Mouse (Mus musculus): ENCODE data around the gene Oasl1.
"Not testable (repeated sequence)": the region's sequence is repeated elsewhere in the genome, so short reads cannot be mapped to it uniquely, and the experiment has no call there.

Oasl1 gene

DNA sequence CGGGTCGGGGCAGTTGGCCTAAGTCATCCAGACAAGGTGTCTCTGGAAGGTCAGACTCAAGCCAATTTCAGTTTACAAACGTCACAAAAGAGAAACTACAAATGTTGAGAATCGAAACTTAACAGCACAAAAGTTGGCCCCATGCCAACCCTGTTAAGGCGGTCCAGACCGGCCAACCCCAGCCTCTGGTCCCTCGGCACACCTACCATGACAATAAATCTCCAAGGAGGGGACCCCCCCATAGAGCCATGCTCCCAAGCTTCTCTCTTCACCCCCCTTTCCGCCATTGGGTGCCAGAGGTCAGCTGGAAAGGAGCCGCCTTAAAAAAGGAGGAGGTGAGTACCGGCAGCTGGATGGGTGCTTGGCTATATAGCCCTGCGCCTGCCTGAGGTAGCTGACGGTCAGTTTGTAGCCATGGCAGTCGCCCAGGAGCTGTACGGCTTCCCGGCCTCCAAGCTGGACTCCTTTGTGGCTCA, at the start of gene Oasl1:
Gene Oasl1, plus strand, starts transcription at position 243 of the 476 bp plus-strand sequence.
- peak; percentile 61 for DNase-seq

- peak; percentile 41 for DNase-seq
Observed at GRCm38 (mm10) chr5:114875858-114876257, 47.2 kb upstream of the Oasl1 start.

DNA sequence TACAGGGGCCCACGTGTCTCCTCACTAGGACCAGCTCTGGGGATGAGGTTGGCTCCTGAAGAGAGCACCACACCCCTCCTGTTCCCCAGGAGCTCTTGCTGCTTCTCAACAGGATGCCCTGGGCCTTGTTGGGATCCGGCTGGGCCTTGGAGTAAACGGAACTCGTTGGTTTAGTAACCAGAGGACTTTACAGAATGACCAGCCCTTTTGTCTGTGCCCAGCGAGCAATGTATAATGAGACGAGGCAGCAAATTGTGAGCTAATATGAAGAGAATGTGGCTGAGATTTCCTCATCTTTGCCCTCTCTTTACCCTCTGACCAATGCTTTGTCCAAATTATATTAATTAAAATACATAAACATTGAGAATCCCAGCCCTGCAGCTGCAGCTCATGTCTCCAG, 46.7 kb upstream of the Oasl1 start:
- no peak for DNase-seq

GRCm38 (mm10) chr5:114877487-114877886, 45.6 kb upstream of the Oasl1 start:
- no peak for DNase-seq

DNA sequence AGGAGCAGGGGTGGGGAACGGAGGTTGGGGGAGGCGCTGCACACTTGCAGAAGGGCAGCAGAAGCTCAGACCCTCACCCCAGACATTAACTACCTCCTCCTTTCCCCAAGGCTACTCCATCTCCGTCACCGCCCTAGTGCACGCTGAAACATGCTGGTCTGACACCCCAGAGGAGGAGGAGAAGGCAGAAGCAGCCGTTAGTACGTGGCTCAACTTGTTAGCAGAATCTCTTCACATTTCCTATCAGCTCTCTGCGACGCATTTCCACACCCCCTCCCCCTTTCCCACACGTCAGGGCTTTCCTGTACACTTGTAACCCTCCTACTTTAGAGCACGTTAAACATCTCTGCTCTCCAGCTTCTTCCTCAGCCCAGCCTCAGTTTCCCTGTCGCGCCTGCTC, 43.6 kb upstream of the Oasl1 start:
- no peak for DNase-seq

- DNase-seq: not testable (repeated sequence)
Observed at GRCm38 (mm10) chr5:114882319-114882718, 40.7 kb upstream of the Oasl1 start.

GRCm38 (mm10) chr5:114883022-114883421, 40.0 kb upstream of the Oasl1 start:
- DNase-seq: no peak

DNA sequence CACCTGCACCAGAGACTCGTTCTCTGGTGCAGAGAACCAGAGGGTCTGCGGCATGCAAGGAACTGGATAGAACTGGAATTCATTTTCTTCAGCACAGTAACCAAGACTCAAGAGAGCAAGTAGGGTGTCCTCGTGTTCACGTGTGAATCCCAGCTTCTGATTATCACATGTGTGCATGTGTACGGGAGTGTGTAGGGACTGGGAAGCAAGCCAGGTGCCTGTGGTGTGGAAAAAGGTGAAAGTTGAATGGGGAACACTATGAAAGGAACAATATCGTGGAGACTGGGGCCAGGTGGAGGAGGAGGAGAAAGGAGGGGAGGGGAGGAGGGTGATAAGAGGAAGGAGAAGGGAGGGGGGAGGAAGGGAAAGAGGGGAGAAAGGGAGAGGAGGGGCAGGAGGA, 36.2 kb upstream of the Oasl1 start:
- no peak for DNase-seq

GRCm38 (mm10) chr5:114888995-114889394, 34.0 kb upstream of the Oasl1 start:
- DNase-seq: no peak

GRCm38 (mm10) chr5:114895542-114895941, 27.5 kb upstream of the Oasl1 start:
- no peak for DNase-seq

GRCm38 (mm10) chr5:114896688-114897373, 26.2 kb upstream of the Oasl1 start, which contains the start of gene Oasl2:
Oasl2 (plus strand) TSS chr5:114896936.
- no peak for DNase-seq

DNA sequence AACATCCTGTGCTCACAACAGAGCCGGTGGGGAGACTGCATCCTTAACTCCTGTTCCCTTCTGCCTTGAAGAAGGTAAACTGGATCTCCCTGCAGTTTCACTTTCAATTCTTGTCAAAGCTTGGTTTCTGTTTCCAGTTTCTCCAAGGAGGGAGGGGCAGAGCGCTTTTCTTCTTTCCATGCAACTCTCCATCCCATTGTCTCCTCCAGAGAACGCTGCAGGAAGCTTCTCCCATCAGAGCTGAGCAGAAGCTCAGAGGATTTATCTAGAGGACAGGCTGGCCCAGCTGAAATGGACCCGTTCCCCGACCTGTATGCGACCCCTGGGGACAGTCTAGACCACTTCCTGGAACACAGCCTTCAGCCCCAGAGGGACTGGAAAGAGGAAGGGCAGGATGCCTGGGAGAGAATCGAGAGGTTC, 25.7 kb upstream of the Oasl1 start:
- DNase-seq: peak; percentile 47

DNA sequence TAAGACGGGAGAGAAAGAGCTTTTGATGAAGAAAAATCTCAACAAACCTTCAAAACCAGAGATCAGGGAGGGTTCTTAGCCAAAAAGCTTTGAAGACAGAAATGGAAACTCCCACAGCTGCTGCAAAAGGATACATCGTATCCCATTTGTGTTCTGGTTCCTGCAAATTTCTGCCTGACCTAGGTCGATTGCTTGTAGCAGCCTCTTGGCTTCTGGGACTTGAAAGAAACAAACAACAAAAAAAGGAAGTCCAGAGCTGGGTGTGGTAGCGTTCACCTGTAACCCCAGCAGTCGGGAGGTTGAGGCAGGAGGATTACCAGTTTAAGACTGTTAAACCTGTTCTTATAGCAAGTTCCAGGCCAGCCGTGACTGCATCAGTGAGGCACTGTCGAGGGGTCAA, 24.2 kb upstream of the Oasl1 start:
- no peak for DNase-seq

DNA sequence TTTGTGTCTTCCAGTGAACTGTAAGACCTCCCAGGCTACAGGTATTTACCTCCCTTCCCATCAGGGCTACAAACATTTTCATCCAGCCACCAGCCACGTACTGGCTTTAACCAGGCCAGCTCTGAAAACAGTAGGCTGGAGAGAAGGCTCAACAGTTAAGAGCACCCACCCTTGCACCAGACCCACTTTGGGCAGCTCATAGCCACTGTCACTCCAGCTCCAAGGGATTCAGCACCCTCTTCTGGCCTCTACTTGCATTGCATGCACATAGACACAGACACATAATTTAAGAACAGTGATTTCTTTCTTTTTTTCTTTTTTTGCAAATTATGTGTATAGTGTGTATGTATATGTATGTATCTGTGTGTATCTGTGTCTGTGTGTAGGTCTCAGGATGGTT, 20.6 kb upstream of the Oasl1 start:
- DNase-seq: peak; percentile 61

DNA sequence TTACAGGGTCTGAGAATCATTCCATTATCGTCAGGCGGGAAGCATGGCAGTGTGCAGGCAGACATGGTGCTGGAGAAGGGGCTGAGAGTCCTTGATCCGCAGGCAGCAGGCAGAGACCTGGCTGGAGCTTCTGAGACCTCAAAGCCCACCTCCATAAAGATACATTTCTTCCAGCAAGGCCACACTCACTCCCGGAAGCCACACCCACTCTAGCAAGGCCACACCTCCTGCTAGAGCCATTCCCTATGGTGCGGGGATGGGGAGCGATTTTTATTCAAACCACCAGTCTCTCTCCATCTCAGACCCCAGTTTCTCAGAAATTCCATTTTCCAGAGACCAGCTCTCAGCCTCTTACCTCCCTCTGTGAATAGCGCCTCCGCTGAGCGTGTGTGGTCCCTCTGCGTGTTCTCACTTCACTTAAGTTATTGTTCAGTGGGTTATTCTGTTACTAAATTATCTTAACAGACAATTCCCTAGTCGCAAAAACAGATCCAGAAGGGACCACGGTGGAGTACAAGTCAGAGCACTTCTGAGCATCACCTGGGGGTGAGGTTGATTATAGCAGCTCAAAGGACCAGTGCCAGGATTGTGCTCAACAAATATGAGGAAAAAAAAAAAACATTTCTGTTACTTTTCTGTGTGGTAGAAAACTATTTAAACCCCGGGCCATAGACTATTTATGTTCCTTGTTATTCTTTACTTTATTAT, 14.3 kb upstream of the Oasl1 start:
- no peak for DNase-seq

GRCm38 (mm10) chr5:114913686-114914085, 9.4 kb upstream of the Oasl1 start:
- DNase-seq: no peak

DNA sequence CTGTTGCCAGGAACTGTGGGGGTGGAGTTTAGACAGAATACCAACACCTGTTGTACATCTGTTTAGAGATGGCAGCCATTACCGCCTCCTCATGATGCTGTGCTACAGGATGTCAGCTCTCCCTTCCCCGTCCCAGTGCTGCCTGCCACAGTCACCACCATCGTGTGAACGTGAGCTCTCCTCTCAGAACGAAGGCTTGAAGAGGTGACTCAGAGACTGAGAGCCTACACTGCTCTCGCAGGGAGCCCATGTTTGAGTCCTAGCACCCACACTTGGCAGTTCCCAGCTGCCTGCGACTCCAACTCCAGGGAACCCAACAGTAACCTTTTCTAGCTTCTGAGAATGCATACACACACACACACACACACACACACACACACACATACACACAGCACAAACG, 8.2 kb upstream of the Oasl1 start:
- DNase-seq: no peak

- DNase-seq: no peak
Observed at GRCm38 (mm10) chr5:114915854-114916253, 7.2 kb upstream of the Oasl1 start.

- peak; percentile 35 for DNase-seq
Observed at GRCm38 (mm10) chr5:114916777-114917176, 6.3 kb upstream of the Oasl1 start.

DNA sequence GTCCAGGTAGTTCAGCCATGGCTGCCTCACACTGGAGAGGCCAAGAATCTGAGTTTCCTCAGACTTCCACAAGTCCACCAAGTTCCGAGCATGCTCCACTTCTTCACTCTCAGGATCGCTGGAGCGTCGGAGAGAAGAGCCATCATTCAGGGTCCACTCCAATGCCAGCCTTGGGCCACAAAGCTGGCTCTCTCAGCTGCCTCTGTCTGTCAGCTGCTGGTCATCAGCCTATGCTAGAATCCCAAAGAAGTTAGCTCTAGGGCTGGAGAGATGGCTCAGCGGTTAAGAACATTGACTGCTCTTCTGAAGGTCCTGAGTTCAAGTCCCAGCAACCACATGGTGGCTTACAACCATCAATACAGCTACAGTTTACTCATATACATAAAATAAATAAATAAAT, 5.7 kb upstream of the Oasl1 start:
- DNase-seq: not testable (repeated sequence)

DNA sequence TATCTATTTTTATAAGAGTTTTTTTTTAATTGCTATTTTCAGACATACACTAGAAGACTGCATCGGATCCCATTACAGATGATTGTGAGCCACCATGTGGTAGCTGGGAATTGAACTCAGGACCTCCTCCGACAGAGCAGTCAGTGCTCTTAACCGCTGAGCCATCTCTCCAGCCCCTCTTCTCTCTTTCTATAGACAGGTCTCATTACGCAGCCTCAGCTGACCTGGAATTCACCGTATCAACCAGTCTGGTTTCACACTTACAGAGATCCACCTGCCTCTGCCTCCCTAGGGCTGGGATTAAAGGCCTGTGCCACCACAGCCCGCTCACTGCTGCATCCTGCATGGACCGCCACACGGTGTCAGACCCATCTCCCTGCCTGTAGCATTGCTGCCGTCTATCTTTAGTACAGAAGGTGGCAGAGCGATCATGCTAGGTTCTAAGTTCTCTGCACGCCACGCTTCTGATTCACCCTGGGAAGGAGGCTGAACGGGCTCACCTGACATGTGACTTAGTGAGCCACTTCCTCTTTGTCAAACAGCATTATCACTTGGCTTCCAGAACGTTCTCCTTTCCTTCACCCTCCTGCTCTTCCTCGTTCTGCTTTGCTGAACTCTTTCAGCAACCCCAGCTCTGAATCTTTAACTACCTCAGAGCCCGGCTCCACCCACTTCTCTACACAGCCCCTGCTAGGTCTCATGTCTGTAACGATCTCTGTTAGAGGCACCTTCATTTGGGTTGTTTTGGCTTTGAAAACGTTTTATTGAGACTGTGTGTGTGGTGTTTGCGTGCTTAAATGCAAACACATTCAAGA, 1.3 kb upstream of the Oasl1 start:
- peak; percentile 22 for DNase-seq

DNA sequence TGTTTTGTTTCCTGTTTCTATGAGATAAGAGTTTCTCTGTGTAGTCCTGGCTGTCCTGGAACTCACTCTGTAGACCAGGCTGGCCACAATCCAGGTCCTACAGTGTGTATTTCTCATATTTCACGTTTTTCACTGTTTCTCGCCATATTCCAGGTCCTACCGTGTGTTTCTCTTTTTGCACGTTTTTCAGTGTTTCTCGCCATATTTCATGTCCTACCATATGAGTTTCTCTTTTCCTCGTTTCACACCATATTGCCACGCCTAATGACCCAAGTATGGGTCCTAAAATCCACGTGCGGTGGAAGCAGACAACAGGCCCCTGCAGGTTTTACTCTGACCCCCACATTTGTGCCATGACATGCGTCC, 691 bp upstream of the Oasl1 start:
- DNase-seq: no peak

DNA sequence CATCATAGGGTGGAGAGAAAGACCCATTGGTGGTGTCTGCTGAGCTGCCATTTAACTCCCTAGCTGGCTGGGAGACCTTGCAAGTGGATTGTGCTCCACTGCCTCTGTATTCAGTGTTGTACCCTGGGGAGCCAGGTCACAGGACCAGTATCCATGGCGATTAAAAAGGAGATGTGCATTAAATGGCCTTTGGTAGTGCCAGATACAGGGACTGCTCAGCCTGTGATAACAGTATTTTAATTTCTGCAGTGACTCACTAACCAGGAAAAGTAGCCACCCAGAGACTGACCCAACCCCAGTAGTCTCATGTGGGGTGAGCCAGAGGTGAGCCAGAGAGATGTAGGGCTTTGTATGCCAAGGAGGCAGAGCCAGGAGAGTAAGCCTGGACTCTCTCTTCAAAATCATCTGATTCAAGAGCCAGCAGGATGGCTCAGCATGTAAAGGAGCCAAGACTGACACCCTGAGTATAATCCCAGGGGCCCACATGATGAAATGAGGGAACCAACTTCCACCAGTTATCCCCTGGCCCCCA, 3.2 kb downstream of the Oasl1 start:
- no peak for DNase-seq
